Mouse (Mus musculus) spleen, embryonic (tissue): ENCODE measurements around the gene Srpk3.
"Not testable (repeated sequence)": the region's sequence is repeated elsewhere in the genome, so short reads cannot be mapped to it uniquely, and the experiment has no call there.

ENCODE experiments used
- CTCF ChIA-PET: fragments of 350-600 bp; sonication (Branson Sonifier 250); formaldehyde crosslinking; loops from one replicate; lab custom pipeline; 2022; lab: Charles Lee

The Srpk3 gene

GRCm38 (mm10) chrX:73774168-73774760 is at the start of gene Srpk3:
Gene Srpk3 (plus strand): TSS chrX:73774405.
- CTCF ChIA-PET = no interaction called here

- CTCF ChIA-PET = no interaction called here
These were observed 43.3 kb upstream of the Srpk3 start for GRCm38 (mm10) chrX:73730908-73731307.

GRCm38 (mm10) chrX:73738155-73738554 is 36.0 kb upstream of the Srpk3 start:
- CTCF ChIA-PET = no interaction called here

- CTCF ChIA-PET = no interaction called here
These were observed 35.1 kb upstream of the Srpk3 start for GRCm38 (mm10) chrX:73739151-73739550.

GRCm38 (mm10) chrX:73739841-73740240 is 34.4 kb upstream of the Srpk3 start:
- CTCF ChIA-PET = not testable (repeated sequence)

- CTCF ChIA-PET = interaction anchor here (0.7 kb wide), 1 partner anchor 585 kb away, joined by 3 read pairs; no protein-coding TSS in a partner anchor
These were observed 29.3 kb upstream of the Srpk3 start for GRCm38 (mm10) chrX:73744774-73745481.

- CTCF ChIA-PET = no interaction called here
These were observed 25.2 kb upstream of the Srpk3 start for GRCm38 (mm10) chrX:73748977-73749376.

- CTCF ChIA-PET = no interaction called here
These were observed 17.7 kb upstream of the Srpk3 start, which contains the start of gene Plxnb3 for GRCm38 (mm10) chrX:73756334-73757140. Gene Plxnb3 (plus strand): TSS chrX:73757090.

GRCm38 (mm10) chrX:73758611-73759290 is 15.5 kb upstream of the Srpk3 start:
- CTCF ChIA-PET = no interaction called here

- CTCF ChIA-PET = no interaction called here
These were observed 8.9 kb upstream of the Srpk3 start for GRCm38 (mm10) chrX:73765311-73765710.

GRCm38 (mm10) chrX:73767267-73767666 is 6.9 kb upstream of the Srpk3 start:
- CTCF ChIA-PET = interaction anchor here (0.6 kb wide), 1 partner anchor 294 kb away, joined by 4 read pairs; no protein-coding TSS in a partner anchor

- CTCF ChIA-PET = no interaction called here
These were observed 738 bp downstream of the Srpk3 start for GRCm38 (mm10) chrX:73774802-73775483.

- CTCF ChIA-PET = no interaction called here
These were observed 8.0 kb downstream of the Srpk3 start for GRCm38 (mm10) chrX:73782227-73782626.

GRCm38 (mm10) chrX:73785666-73786065 is 11.5 kb downstream of the Srpk3 start:
- CTCF ChIA-PET = interaction anchor here (0.6 kb wide), 1 partner anchor 145 kb away, joined by 3 read pairs; no protein-coding TSS in a partner anchor

GRCm38 (mm10) chrX:73786364-73787224 is 12.4 kb downstream of the Srpk3 start, which contains the start of the genes Idh3g and Ssr4:
Gene Idh3g (minus strand): TSS chrX:73786897.
Gene Ssr4 (plus strand): TSS chrX:73787028.
- CTCF ChIA-PET = interaction anchor here (0.5 kb wide), 1 partner anchor 256 kb away, joined by 5 read pairs; no protein-coding TSS in a partner anchor

- CTCF ChIA-PET = interaction anchor here (0.6 kb wide), 1 partner anchor 128 kb away, joined by 7 read pairs; no protein-coding TSS in a partner anchor
These were observed 13.0 kb downstream of the Srpk3 start for GRCm38 (mm10) chrX:73787225-73787558.

- CTCF ChIA-PET = no interaction called here
These were observed 14.3 kb downstream of the Srpk3 start for GRCm38 (mm10) chrX:73788501-73788900.

- CTCF ChIA-PET = no interaction called here
These were observed 18.8 kb downstream of the Srpk3 start for GRCm38 (mm10) chrX:73793039-73793438.

GRCm38 (mm10) chrX:73793505-73793904 is 19.3 kb downstream of the Srpk3 start:
- CTCF ChIA-PET = no interaction called here

GRCm38 (mm10) chrX:73797511-73797910 is 23.3 kb downstream of the Srpk3 start:
- CTCF ChIA-PET = interaction anchor here (0.6 kb wide), 2 partner anchors 29 to 83 kb away, joined by 4 to 5 read pairs; no protein-coding TSS in a partner anchor
